Mouse (Mus musculus) MEL (cell line): Measurements from ENCODE around the gene Acss1. TPM values are rescaled to one million over a fixed set of nuclear protein-coding genes. Genes with fewer than 3 reads are reported as not detected.

Source experiments
- DNase-seq: peaks from one replicate; pipeline ENCODE4 v3.0.0; 2011; ENCODE audit warnings: low read depth, low spot score
- H3K27ac ChIP-seq: 2 replicates; pipeline ENCODE4 v1.5.1; 2012; ENCODE audit warnings: low read depth, mild to moderate bottlenecking, control low read depth, low read length, moderate library complexity; ENCODE audit not compliant: control insufficient read depth
- H3K27me3 ChIP-seq, 2 experiments: fragments of 150-350 bp in 1 of 2; sonication (generic) in 1 of 2; 2 replicates each; pipeline ENCODE4 v1.6.1; 2012; ENCODE audit warnings: low read length in 2 of 2, mild to moderate bottlenecking in 2 of 2, improper control_type of control experiment in 1 of 2, moderate library complexity in 1 of 2; ENCODE audit not compliant: insufficient read depth in 2 of 2, control insufficient read depth in 1 of 2
- H3K36me3 ChIP-seq, 2 experiments: 2 replicates each; pipeline ENCODE4 v1.6.1; 2012 to 2014; ENCODE audit warnings: low read length in 2 of 2, improper control_type of control experiment in 1 of 2, inconsistent platforms in 1 of 2, mild to moderate bottlenecking in 1 of 2; ENCODE audit not compliant: insufficient read depth in 2 of 2, control insufficient read depth in 1 of 2
- H3K4me1 ChIP-seq, 2 experiments: fragments of 150-350 bp in 1 of 2; sonication (generic) in 1 of 2; 2 replicates each; pipeline ENCODE4 v1.6.1; 2012; ENCODE audit warnings: low read length in 2 of 2, improper control_type of control experiment in 1 of 2, mild to moderate bottlenecking in 1 of 2; ENCODE audit not compliant: insufficient read depth in 2 of 2, control insufficient read depth in 1 of 2
- H3K4me3 ChIP-seq, 2 experiments: fragments of 150-350 bp in 1 of 2; sonication (generic) in 1 of 2; 2 replicates each; pipeline ENCODE4 v1.5.1; 2012; ENCODE audit warnings: low read depth in 2 of 2, low read length in 2 of 2, mild to moderate bottlenecking in 2 of 2, moderate library complexity in 2 of 2, control low read depth in 1 of 2, improper control_type of control experiment in 1 of 2; ENCODE audit not compliant: control insufficient read depth in 1 of 2, insufficient read depth in 1 of 2
- H3K79me2 ChIP-seq: 2 replicates; pipeline ENCODE4 v1.6.1; 2012; ENCODE audit warnings: mild to moderate bottlenecking, low read length, moderate library complexity; ENCODE audit not compliant: control insufficient read depth, poor library complexity, insufficient read depth
- H3K9ac ChIP-seq: 2 replicates; pipeline ENCODE4 v1.6.1; 2012; ENCODE audit warnings: low read depth, mild to moderate bottlenecking, control low read depth, low read length, moderate library complexity; ENCODE audit not compliant: control insufficient read depth, poor library complexity, severe bottlenecking
- H3K9me3 ChIP-seq: fragments of 150-350 bp; sonication (generic); replicated peaks from 2 replicates; pipeline ENCODE4 v1.6.1; 2012; ENCODE audit warnings: mild to moderate bottlenecking, low read length, improper control_type of control experiment, moderate library complexity; ENCODE audit not compliant: insufficient read depth
- CHD1 ChIP-seq: IDR thresholded peaks from 2 replicates; pipeline ENCODE4 v1.6.1; 2012; ENCODE audit warnings: low read depth, mild to moderate bottlenecking, inconsistent platforms, low read length, improper control_type of control experiment
- CTCF ChIP-seq, 3 experiments: IDR thresholded peaks in 2 of 3; conservative IDR thresholded peaks in 1 of 3; 2 replicates each; pipeline ENCODE4 v1.5.1; 2011 to 2012; ENCODE audit warnings: low read length in 3 of 3, low read depth in 2 of 3, mild to moderate bottlenecking in 2 of 3, improper control_type of control experiment in 1 of 3, inconsistent platforms in 1 of 3, mixed read lengths in 1 of 3, moderate library complexity in 1 of 3; ENCODE audit not compliant: control insufficient read depth in 1 of 3, insufficient read depth in 1 of 3, poor library complexity in 1 of 3, severe bottlenecking in 1 of 3
- EP300 ChIP-seq, 2 experiments: IDR thresholded peaks; 2 replicates each; pipeline ENCODE4 v1.6.1; 2011; ENCODE audit warnings: improper control_type of control experiment in 2 of 2, low read length in 2 of 2, low read depth in 1 of 2, mild to moderate bottlenecking in 1 of 2
- GABPA ChIP-seq: IDR thresholded peaks from 2 replicates; pipeline ENCODE4 v1.6.1; 2012; ENCODE audit warnings: low read depth, mild to moderate bottlenecking, inconsistent platforms, low read length, improper control_type of control experiment, moderate library complexity
- GATA1 ChIP-seq: IDR thresholded peaks from 2 replicates; pipeline ENCODE4 v1.6.1; 2011; ENCODE audit warnings: low read depth, low read length, improper control_type of control experiment
- HCFC1 ChIP-seq: IDR thresholded peaks from 2 replicates; pipeline ENCODE4 v1.6.1; 2012; ENCODE audit warnings: low read depth, mild to moderate bottlenecking, inconsistent platforms, low read length, improper control_type of control experiment, moderate library complexity
- MAFK ChIP-seq: IDR thresholded peaks from 2 replicates; pipeline ENCODE4 v1.6.1; 2011; ENCODE audit warnings: low read depth, mild to moderate bottlenecking, low read length, improper control_type of control experiment, borderline replicate concordance
- MEF2A ChIP-seq: IDR thresholded peaks from 2 replicates; pipeline ENCODE4 v1.6.1; 2014; ENCODE audit warnings: low read depth, mild to moderate bottlenecking, inconsistent platforms, low read length, improper control_type of control experiment; ENCODE audit not compliant: poor library complexity, insufficient replicate concordance, severe bottlenecking; ENCODE audit errors: extremely low read depth
- MXI1 ChIP-seq: IDR thresholded peaks from 2 replicates; pipeline ENCODE4 v1.6.1; 2011; ENCODE audit warnings: mild to moderate bottlenecking, low read depth, low read length, improper control_type of control experiment
- MYB ChIP-seq: IDR thresholded peaks from 2 replicates; pipeline ENCODE4 v1.6.1; 2011; ENCODE audit warnings: mild to moderate bottlenecking, low read depth, low read length, improper control_type of control experiment
- NELFE ChIP-seq: IDR thresholded peaks from 2 replicates; pipeline ENCODE4 v1.6.1; 2011; ENCODE audit warnings: low read depth, low read length, improper control_type of control experiment
- NRF1 ChIP-seq: IDR thresholded peaks from 2 replicates; pipeline ENCODE4 v1.6.1; 2014; ENCODE audit warnings: low read depth, mild to moderate bottlenecking, inconsistent platforms, low read length, improper control_type of control experiment, moderate library complexity; ENCODE audit not compliant: poor library complexity, insufficient read depth, severe bottlenecking
- POLR2AphosphoS2 ChIP-seq: IDR thresholded peaks from 2 replicates; pipeline ENCODE4 v1.6.1; 2011; ENCODE audit warnings: low read length, improper control_type of control experiment
- RAD21 ChIP-seq: IDR thresholded peaks from 2 replicates; pipeline ENCODE4 v1.6.1; 2011; ENCODE audit warnings: mild to moderate bottlenecking, low read depth, low read length, improper control_type of control experiment
- RCOR1 ChIP-seq: IDR thresholded peaks from 2 replicates; pipeline ENCODE4 v1.6.1; 2012; ENCODE audit warnings: low read depth, mild to moderate bottlenecking, inconsistent platforms, low read length, improper control_type of control experiment
- SIN3A ChIP-seq: IDR thresholded peaks from 2 replicates; pipeline ENCODE4 v1.6.1; 2012; ENCODE audit warnings: low read length, improper control_type of control experiment, inconsistent platforms
- SMC3 ChIP-seq: IDR thresholded peaks from 2 replicates; pipeline ENCODE4 v1.6.1; 2011; ENCODE audit warnings: low read depth, low read length, improper control_type of control experiment
- TCF12 ChIP-seq: IDR thresholded peaks from 2 replicates; pipeline ENCODE4 v1.6.1; 2014; ENCODE audit warnings: low read depth, mild to moderate bottlenecking, inconsistent platforms, low read length, improper control_type of control experiment, moderate library complexity
- UBTF ChIP-seq: IDR thresholded peaks from 2 replicates; pipeline ENCODE4 v1.6.1; 2012; ENCODE audit warnings: low read depth, mild to moderate bottlenecking, inconsistent platforms, low read length, improper control_type of control experiment, moderate library complexity, borderline replicate concordance; ENCODE audit not compliant: insufficient read depth
- ZC3H11A ChIP-seq: IDR thresholded peaks from 2 replicates; pipeline ENCODE4 v1.6.1; 2012; ENCODE audit warnings: low read depth, mild to moderate bottlenecking, inconsistent platforms, low read length, improper control_type of control experiment
- ZMIZ1 ChIP-seq: IDR thresholded peaks from 2 replicates; pipeline ENCODE4 v1.6.1; 2012; ENCODE audit warnings: low read depth, mild to moderate bottlenecking, inconsistent platforms, low read length, improper control_type of control experiment, moderate library complexity
- ZNF384 ChIP-seq: IDR thresholded peaks from 2 replicates; pipeline ENCODE4 v1.6.1; 2012; ENCODE audit warnings: low read depth, mild to moderate bottlenecking, inconsistent platforms, low read length, improper control_type of control experiment
- polyA plus RNA-seq, 2 experiments: library from polyadenylated mRNA; stranded (reverse) in 1 of 2; unstranded in 1 of 2; fragments of >175 nt in 1 of 2; fragments of >200 nt in 1 of 2; gene quantifications; 2 replicates each; pipeline versions ENCODE4 v1.2.1 to v1.2.4; 2012; ENCODE audit warnings: low replicate concordance in 2 of 2, low read depth in 1 of 2; ENCODE audit not compliant: insufficient read length in 2 of 2, insufficient read depth in 1 of 2, missing spikeins in 1 of 2
- total RNA-seq: library from RNA; depleted of rRNA; stranded (reverse); fragments of 300-350 nt; gene quantifications from 2 replicates; pipeline ENCODE4 v1.2.3, GENCODE M21; 2012

The Acss1 gene
- total and polyA plus RNA-seq, 3 experiments, result 10.2 to 22.6 TPM; not detected in 1

DNA sequence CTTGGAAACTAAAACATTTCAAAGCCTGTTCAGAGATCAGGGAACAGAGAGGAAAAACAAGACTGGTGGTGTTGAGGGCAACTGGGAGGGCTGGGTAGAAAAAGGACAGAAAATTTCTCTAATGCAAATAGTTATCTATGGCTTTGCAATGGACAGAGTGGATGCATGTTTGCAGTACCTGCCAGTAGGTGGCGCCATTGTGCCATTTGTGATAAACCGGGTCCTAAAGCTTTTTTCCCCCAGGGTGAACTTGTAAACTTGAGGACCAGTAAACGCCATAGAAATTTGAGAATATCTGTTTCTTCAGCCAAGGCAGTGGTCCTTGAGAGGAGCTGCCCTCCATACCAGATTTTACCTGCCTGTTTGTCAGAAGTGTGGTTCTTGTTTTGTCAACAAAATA, 10.1 kb upstream of the Acss1 start:
- Histone ChIP-seq H3K27ac (no peak overlapping the region), H3K79me2 (no peaks in the 10 kb centered on the region), H3K9ac (no peak overlapping the region), H3K4me1 (peaks cover 0 to 21% of the 10 kb centered on the region in 2 experiments; a peak in 3 of 4 replicates), H3K9me3 (no peaks in the 10 kb centered on the region), H3K27me3 (no peaks in the 10 kb centered on the region), H3K36me3 (peaks cover 0 to 13% of the 10 kb centered on the region in 2 experiments; a peak in 2 of 4 replicates), H3K4me3 (no peak overlapping the region)
- peak; percentile 88 for DNase-seq
- TF ChIP-seq TCF12 (no peak), GATA1 (peak; percentile 57), MEF2A (no peak), RAD21 (peak; percentile 99), ZNF384 (0 out of 2 replicates have a peak, but pooled peaks have one; percentile 44), CTCF (IDR thresholded peaks at IDR 0.05 in 2 of 3, conservative IDR thresholded peaks at IDR 0.05 in 1 of 3; ENCODE audit: control insufficient read depth in 1 of 3, insufficient read depth in 1 of 3, low read depth in 2 of 3, low read length in 3 of 3, poor library complexity in 1 of 3, severe bottlenecking in 1 of 3) (peak; percentile 85 to 95 (median 89)), ZC3H11A (peak; percentile 94), SMC3 (peak; percentile 88)

DNA sequence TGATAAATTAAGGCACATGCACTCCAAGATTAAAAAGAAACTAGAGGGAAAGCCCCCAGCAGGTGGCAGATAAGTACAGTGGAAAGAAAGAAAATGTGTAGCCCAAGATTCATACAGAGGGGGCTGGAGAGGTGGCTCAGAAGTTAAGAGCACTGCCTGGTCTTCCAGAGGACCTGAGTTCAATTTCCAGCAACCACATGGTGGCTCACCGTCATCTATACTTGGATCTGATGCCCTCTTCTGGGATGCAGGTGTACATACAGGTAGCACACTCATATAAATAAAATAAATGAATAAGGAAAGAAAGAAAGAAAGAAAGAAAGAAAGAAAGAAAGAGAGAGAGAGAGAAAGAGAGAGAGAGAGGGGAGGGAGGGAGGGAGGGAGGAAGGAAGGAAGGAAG, 7.2 kb upstream of the Acss1 start:
- Histone ChIP-seq H3K4me1 (peaks cover 0 to 12% of the 10 kb centered on the region in 2 experiments; a peak in 3 of 4 replicates), H3K27ac (no peak overlapping the region), H3K4me3 (no peak overlapping the region), H3K9ac (no peak overlapping the region), H3K27me3 (no peaks in the 10 kb centered on the region), H3K9me3 (no peaks in the 10 kb centered on the region), H3K36me3 (peaks cover 0 to 4% of the 10 kb centered on the region in 2 experiments; a peak in 1 of 4 replicates), H3K79me2 (no peaks in the 10 kb centered on the region)
- TF ChIP-seq RAD21 (no peak; the same call in 1 of the 2 replicates), ZC3H11A (0 out of 2 replicates have a peak, but pooled peaks have one; percentile 9), CTCF (IDR thresholded peaks at IDR 0.05 in 2 of 3, conservative IDR thresholded peaks at IDR 0.05 in 1 of 3; ENCODE audit: control insufficient read depth in 1 of 3, insufficient read depth in 1 of 3, low read depth in 2 of 3, low read length in 3 of 3, poor library complexity in 1 of 3, severe bottlenecking in 1 of 3) (peak in 2 of 3 experiments; percentile 12 to 49; a peak in 3 of 6 replicates), SMC3 (peak; percentile 48), POLR2AphosphoS2 (no peak), HCFC1 (no peak)
- DNase-seq, result peak; percentile 49

DNA sequence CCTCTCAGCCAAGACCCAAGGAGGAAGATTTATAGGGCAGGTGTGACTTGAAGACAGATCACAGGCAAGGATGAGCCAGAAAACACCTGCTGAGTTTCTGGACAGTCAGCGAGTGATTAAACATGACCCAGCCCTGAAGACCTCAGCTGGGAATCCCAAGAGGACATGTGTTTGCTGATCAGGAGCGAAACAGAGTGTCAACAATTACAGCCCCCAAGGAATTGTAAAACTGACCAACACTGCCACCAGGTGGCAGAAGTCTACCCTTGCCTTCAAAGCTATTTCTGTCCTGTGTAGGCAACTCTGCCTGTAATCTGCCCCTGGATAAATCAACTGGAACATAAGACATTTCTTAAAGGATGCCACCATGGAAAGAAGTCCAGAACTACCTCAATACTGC, 6.6 kb upstream of the Acss1 start:
- Histone ChIP-seq H3K4me3 (0 out of 4 replicates have a peak overlapping the region, but pooled peaks of 1 of the 2 experiments have one; percentile 24), H3K9me3 (no peaks in the 10 kb centered on the region), H3K36me3 (peaks cover 0 to 4% of the 10 kb centered on the region in 2 experiments; a peak in 1 of 4 replicates), H3K27ac (no peak overlapping the region), H3K79me2 (no peaks in the 10 kb centered on the region), H3K4me1 (peaks cover 0 to 15% of the 10 kb centered on the region in 2 experiments; a peak in 3 of 4 replicates), H3K27me3 (no peaks in the 10 kb centered on the region), H3K9ac (peak overlapping the region; percentile 49)
- peak; percentile 90 for DNase-seq
- no peak for TF ChIP-seq ZMIZ1
- peak; percentile 98 for TF ChIP-seq ZC3H11A
- no peak for TF ChIP-seq EP300 (IDR thresholded peaks at IDR 0.05; ENCODE audit: low read depth in 1 of 2, low read length in 2 of 2)
- TF ChIP-seq RCOR1, result no peak
- peak; percentile 75 to 99 (median 79) for TF ChIP-seq CTCF (IDR thresholded peaks at IDR 0.05 in 2 of 3, conservative IDR thresholded peaks at IDR 0.05 in 1 of 3; ENCODE audit: control insufficient read depth in 1 of 3, insufficient read depth in 1 of 3, low read depth in 2 of 3, low read length in 3 of 3, poor library complexity in 1 of 3, severe bottlenecking in 1 of 3)
- TF ChIP-seq GABPA, result no peak
- no peak for TF ChIP-seq MYB
- TF ChIP-seq SIN3A, result peak; percentile 64; the same call in 1 of the 2 replicates
- no peak for TF ChIP-seq UBTF
- TF ChIP-seq NELFE, result no peak
- 0 out of 2 replicates have a peak, but pooled peaks have one; percentile 11 for TF ChIP-seq HCFC1
- peak; percentile 98 for TF ChIP-seq RAD21
- TF ChIP-seq MAFK, result no peak
- peak; percentile 67 for TF ChIP-seq MXI1
- TF ChIP-seq CHD1, result no peak
- TF ChIP-seq NRF1, result no peak
